11 mouse cellular contexts compared by ENCODE assay signal in the genomic region with DNA sequence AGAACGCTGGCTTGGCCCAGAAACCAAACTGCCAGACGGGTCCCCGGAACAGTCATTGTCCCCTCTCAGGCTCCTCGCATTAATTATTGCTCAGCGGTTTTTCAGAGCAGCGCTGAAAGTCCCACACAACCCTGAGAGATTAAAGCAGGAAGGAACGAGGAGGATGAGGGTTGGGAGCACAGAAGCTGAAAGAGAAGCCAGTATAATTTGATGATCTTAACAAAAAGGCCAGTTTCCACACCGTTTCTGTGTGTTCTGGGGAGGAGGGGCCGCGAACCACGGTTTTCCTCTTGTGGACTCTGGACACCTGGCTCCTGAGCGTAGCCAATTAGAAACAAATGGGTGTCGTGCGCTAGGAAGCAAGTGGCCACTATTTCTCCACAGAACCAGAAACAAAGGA.
DNase-seq lines count a peak whose midpoint lies in the region; ATAC-seq lines count a peak whose summit lies in the region.
"Had no signal": no experiment of that assay in that cellular context is flagged by ENCODE, and none has a peak within 500 bp of the region (broad histone marks: within the 10 kb centered on the region; RNA-seq: fewer than 3 reads in every experiment).

No protein-coding gene starts in this region.

- H3K4me1 ChIP-seq in kidney, embryonic 14.5 days (ENCODE audit: control insufficient read depth, insufficient read depth, low read length) = no peaks in the 10 kb centered on the region; the same call in 1 of the 2 replicates
- H3K4me1 ChIP-seq in forebrain, embryonic 12.5 days = peaks cover 22% of the 10 kb centered on the region
- peaks cover 7% of the 10 kb centered on the region for H3K4me1 ChIP-seq in liver, embryonic 12.5 days
- H3K4me1 ChIP-seq in stomach, embryonic 15.5 days = peaks cover 8% of the 10 kb centered on the region; the same call in 1 of the 2 replicates

- 0 out of 2 replicates have a peak, but pooled peaks have one; percentile 39 for ATAC-seq in kidney, embryonic 14.5 days (ENCODE audit: low FRiP score, low TSS enrichment)
- ATAC-seq in forebrain, embryonic 12.5 days (ENCODE audit: low FRiP score) = peak; percentile 57
- ATAC-seq in liver, embryonic 12.5 days = no peak
- no peak for ATAC-seq in stomach, embryonic 15.5 days (ENCODE audit: insufficient read depth, low FRiP score, low read depth)

- peak overlapping the region; percentile 18 for H3K4me3 ChIP-seq in kidney, embryonic 14.5 days (ENCODE audit: low read length)
- H3K4me3 ChIP-seq in forebrain, embryonic 12.5 days (replicated peaks) = peak overlapping the region; percentile 26
- peak overlapping the region; percentile 13 for H3K4me3 ChIP-seq in liver, embryonic 12.5 days
- no peak overlapping the region for H3K4me3 ChIP-seq in stomach, embryonic 15.5 days (replicated peaks)

- no peak overlapping the region for H3K27ac ChIP-seq in kidney, embryonic 14.5 days (ENCODE audit: low read depth, low read length)
- no peak overlapping the region for H3K27ac ChIP-seq in forebrain, embryonic 12.5 days
- no peak overlapping the region for H3K27ac ChIP-seq in liver, embryonic 12.5 days
- no peak overlapping the region for H3K27ac ChIP-seq in stomach, embryonic 15.5 days
- H3K27ac ChIP-seq: macrophage had no signal

- no peaks in the 10 kb centered on the region for H3K36me3 ChIP-seq in kidney, embryonic 14.5 days (ENCODE audit: control insufficient read depth, insufficient read depth, low read length)
- no peaks in the 10 kb centered on the region for H3K36me3 ChIP-seq in forebrain, embryonic 12.5 days (replicated peaks)
- H3K36me3 ChIP-seq in liver, embryonic 12.5 days = no peaks in the 10 kb centered on the region
- no peaks in the 10 kb centered on the region for H3K36me3 ChIP-seq in stomach, embryonic 15.5 days

- peak overlapping the region; percentile 28; the same call in 1 of the 2 replicates for H3K9ac ChIP-seq in kidney, embryonic 14.5 days (ENCODE audit: low read depth, low read length)
- peak overlapping the region; percentile 33; the same call in 1 of the 2 replicates for H3K9ac ChIP-seq in forebrain, embryonic 12.5 days
- H3K9ac ChIP-seq in liver, embryonic 12.5 days = no peak overlapping the region
- H3K9ac ChIP-seq in stomach, embryonic 15.5 days = no peak overlapping the region

- peaks cover 20% of the 10 kb centered on the region for H3K27me3 ChIP-seq in kidney, embryonic 14.5 days (ENCODE audit: control insufficient read depth, insufficient read depth, low read length)
- H3K27me3 ChIP-seq in forebrain, embryonic 12.5 days = peaks cover 14% of the 10 kb centered on the region
- H3K27me3 ChIP-seq in liver, embryonic 12.5 days (replicated peaks) = peaks cover 50% of the 10 kb centered on the region
- peaks cover 17% of the 10 kb centered on the region; the same call in 1 of the 2 replicates for H3K27me3 ChIP-seq in stomach, embryonic 15.5 days (replicated peaks)
- H3K27me3 ChIP-seq: CH12.LX had no signal

- peak overlapping the region; percentile 44 for H3K4me2 ChIP-seq in kidney, embryonic 14.5 days (replicated peaks; ENCODE audit: low read depth, low read length)
- peak overlapping the region; percentile 60 for H3K4me2 ChIP-seq in forebrain, embryonic 12.5 days
- H3K4me2 ChIP-seq in liver, embryonic 12.5 days = peak overlapping the region; percentile 42
- peak overlapping the region; percentile 36 for H3K4me2 ChIP-seq in stomach, embryonic 15.5 days

- H3K9me3 ChIP-seq in kidney, embryonic 14.5 days (ENCODE audit: control insufficient read depth, low read length) = no peaks in the 10 kb centered on the region
- no peaks in the 10 kb centered on the region for H3K9me3 ChIP-seq in forebrain, embryonic 12.5 days
- H3K9me3 ChIP-seq in liver, embryonic 12.5 days (replicated peaks) = no peaks in the 10 kb centered on the region
- H3K9me3 ChIP-seq in stomach, embryonic 15.5 days = no peaks in the 10 kb centered on the region

- under 1% methylated on average over 14 of the region's 14 CpGs for WGBS in kidney, embryonic 14.5 days
- under 1% methylated on average over 14 of the region's 14 CpGs for WGBS in forebrain, embryonic 12.5 days
- WGBS in liver, embryonic 12.5 days (ENCODE audit: insufficient replicate concordance) = 4% methylated on average over 14 of the region's 14 CpGs
- WGBS in stomach, embryonic 15.5 days = 3% methylated on average over 14 of the region's 14 CpGs

- no peak for DNase-seq in kidney, adult 9 months
- no peak for DNase-seq in cerebellum, postnatal 36 days
- DNase-seq in gastrocnemius, adult 18-20 months (ENCODE audit: low spot score) = no peak
- DNase-seq in kidney, postnatal 14 days = no peak
- DNase-seq: cerebellum, adult 9-10 months had no signal

Comparison
In these comparisons a context has a peak if more than half of its experiments do, and no peak if none do; other contexts are left out.
1. ATAC-seq: peak in kidney, embryonic 14.5 days (single experiment) and forebrain, embryonic 12.5 days (single experiment); none in liver, embryonic 12.5 days (single experiment) and stomach, embryonic 15.5 days (single experiment).
2. H3K9ac ChIP-seq: peak in kidney, embryonic 14.5 days (single experiment) and forebrain, embryonic 12.5 days (single experiment); none in liver, embryonic 12.5 days (single experiment) and stomach, embryonic 15.5 days (single experiment).
3. Peak in every context shown above with its lines, with median percentiles within 50 percentile points of each other: H3K4me2 ChIP-seq.